Mouse (Mus musculus) bone marrow, adult 2 months (tissue): ENCODE measurements around the gene Vps54.

Experiments used
- CTCF ChIP-seq: fragments of 200-500 bp; IDR thresholded peaks from 2 replicates; pipeline ENCODE4 v1.5.1; 2011; ENCODE audit warnings: low read length, control low read depth; ENCODE audit not compliant: control insufficient read depth, insufficient read depth
- POLR2A ChIP-seq: fragments of 200-500 bp; IDR thresholded peaks from 2 replicates; pipeline ENCODE4 v1.6.1; 2011; ENCODE audit warnings: low read depth, mild to moderate bottlenecking, control low read depth, low read length, borderline replicate concordance; ENCODE audit not compliant: control insufficient read depth

GRCm38 (mm10) chr11:21237474-21238278, 1.4 kb upstream of the Vps54 start:
- no peak for TF ChIP-seq CTCF
- no peak for TF ChIP-seq POLR2A
